Comparison of ENCODE assay signal across 9 mouse cellular contexts in genomic region chr15:103766836-103767235, GRCm38 (mm10). TPM values are rescaled to one million over a fixed set of nuclear protein-coding genes. Genes with fewer than 3 reads are reported as not detected.
DNase-seq lines count a peak whose midpoint lies in the region; ATAC-seq and TF ChIP-seq lines count a peak whose summit lies in the region.
"Not testable (repeated sequence)": the region's sequence is repeated elsewhere in the genome, so short reads cannot be mapped to it uniquely, and the experiment has no call there.
"Had no signal": no experiment of that assay in that cellular context is flagged by ENCODE, and none has a peak within 500 bp of the region (broad histone marks: within the 10 kb centered on the region; RNA-seq: fewer than 3 reads in every experiment).

No protein-coding gene starts in this region.

- not testable (repeated sequence) for DNase-seq in G1E (ENCODE audit: low spot score)
- peak; percentile 28 for DNase-seq in c-Kit-positive CD71-negative TER-119-negative erythroid progenitor cells, embryonic 14.5 days (ENCODE audit: low read depth)
- peak; percentile 14 for DNase-seq in fibroblast of lung, adult 2 months (ENCODE audit: low read depth)
- peak; percentile 50 for DNase-seq in heart, postnatal 4 days
- peak; percentile 21 to 27 for DNase-seq in layer of hippocampus, postnatal 14 days (ENCODE audit: low spot score in 2 of 2)
- peak; percentile 38 for DNase-seq in lung, postnatal 10 days
- DNase-seq in right cerebral cortex, adult 18-20 months, result peak; percentile 5
- DNase-seq in urinary bladder, postnatal 25 days (ENCODE audit: low spot score), result peak; percentile 6

- peak; percentile 62 for TF ChIP-seq CTCF in G1E (IDR thresholded peaks at IDR 0.05; ENCODE audit: low read depth, low read length)

- H3K9me3 ChIP-seq in G1E (replicated peaks), result not testable (repeated sequence)

- not testable (repeated sequence) for H3K27me3 ChIP-seq in G1E (ENCODE audit: insufficient read depth, low read length)

- not testable (repeated sequence) for ATAC-seq in G1E (ENCODE audit: extremely low read depth, insufficient number of reproducible peaks, low FRiP score, poor library complexity, severe bottlenecking)

- H3K4me3 ChIP-seq in G1E (ENCODE audit: low read depth, low read length), result not testable (repeated sequence)

- not testable (repeated sequence) for H3K4me1 ChIP-seq in G1E (ENCODE audit: insufficient read depth, low read depth, low read length)

- not testable (repeated sequence) for H3K36me3 ChIP-seq in G1E (replicated peaks)

RNA-seq across cellular contexts. Expression of gene Mucl1, which starts 11.6 kb away (rescaled TPM):
- not detected in 2 replicates for total RNA-seq in G1E (2014; fragmentation: Nextera tagmentation)
- total RNA-seq in G1E (2017), result not detected in 2 replicates
- not detected in 2 replicates for polyA plus RNA-seq in G1E (2012)
- total RNA-seq in heart, postnatal 4 days (2021), result not detected
- total RNA-seq in layer of hippocampus, postnatal 14 days (2021), result not detected
- polyA plus RNA-seq: macrophage had no signal
